In the genomic region with DNA sequence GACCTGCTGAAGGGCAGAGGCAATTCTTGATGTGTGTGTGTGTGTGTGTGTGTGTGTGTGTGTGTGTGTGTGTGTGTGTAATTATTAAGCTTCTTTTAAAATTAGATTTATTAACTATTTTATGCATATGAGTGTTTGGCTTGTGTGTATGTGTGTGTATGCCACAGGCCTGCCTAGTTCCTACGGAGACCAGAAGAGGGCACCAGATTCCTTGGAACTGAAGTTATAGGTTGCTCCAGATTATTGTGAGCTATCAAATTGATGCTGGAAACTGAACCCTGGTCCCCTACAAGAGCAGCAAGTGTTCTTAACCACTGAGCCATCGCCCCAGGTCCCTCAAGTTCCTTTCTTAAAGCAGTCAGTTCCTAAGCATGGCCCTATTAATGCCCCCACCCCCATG, we compare ENCODE assay signal across 11 mouse cellular contexts.
DNase-seq lines count a peak whose midpoint lies in the region; ATAC-seq and TF ChIP-seq lines count a peak whose summit lies in the region.
"Had no signal": no experiment of that assay in that cellular context is flagged by ENCODE, and none has a peak within 500 bp of the region (broad histone marks: within the 10 kb centered on the region; RNA-seq: fewer than 3 reads in every experiment).

No protein-coding gene starts in this region.

- no peak overlapping the region for H3K9ac ChIP-seq in heart, adult 2 months (ENCODE audit: low read depth, low read length)
- no peak overlapping the region for H3K9ac ChIP-seq in heart, embryonic 11.5 days (ENCODE audit: low read depth, low read length)
- H3K9ac ChIP-seq in liver, embryonic 11.5 days (ENCODE audit: low read depth, low read length) = no peak overlapping the region
- H3K9ac ChIP-seq in ES-E14 (ENCODE audit: insufficient read depth, low read depth, low read length, poor library complexity, severe bottlenecking) = no peak overlapping the region
- H3K9ac ChIP-seq: embryonic facial prominence, embryonic 15.5 days; hindbrain, embryonic 15.5 days had no signal

- 98% methylated on average over 2 of the region's 2 CpGs for WGBS in heart, adult 2 months
- WGBS in heart, embryonic 11.5 days (ENCODE audit: insufficient replicate concordance) = 92% methylated on average over 2 of the region's 2 CpGs
- WGBS in liver, embryonic 11.5 days = 80% methylated on average over 2 of the region's 2 CpGs

- ATAC-seq in heart, embryonic 11.5 days (replicated peaks; ENCODE audit: insufficient number of reproducible peaks, low FRiP score, low TSS enrichment) = no peak
- ATAC-seq in liver, embryonic 11.5 days (replicated peaks; ENCODE audit: low FRiP score) = no peak
- 0 out of 2 replicates have a peak, but pooled peaks have one; percentile 41 for ATAC-seq in erythroid progenitor cell, adult 5-6 weeks (replicated peaks; ENCODE audit: low FRiP score, poor library complexity, severe bottlenecking)

- intact Hi-C loops in heart, adult 2 months (cut with DNase I) = no loop called here

- in situ Hi-C loops in ES-E14 (cut with MboI; ENCODE audit: low sequenced_read_pairs in 2 of 2, unreplicated experiment in 2 of 2) = loop anchor here in 1 of 2 experiments (10.0 kb wide), 1 partner anchor 395 kb away; no protein-coding TSS in a partner anchor

- H3K36me3 ChIP-seq in heart, adult 2 months (ENCODE audit: control insufficient read depth, insufficient read depth, low read length) = no peaks in the 10 kb centered on the region
- no peaks in the 10 kb centered on the region for H3K36me3 ChIP-seq in heart, embryonic 11.5 days (ENCODE audit: control insufficient read depth, insufficient read depth, low read length)
- H3K36me3 ChIP-seq in liver, embryonic 11.5 days (ENCODE audit: control insufficient read depth, insufficient read depth, low read length) = no peaks in the 10 kb centered on the region
- no peaks in the 10 kb centered on the region for H3K36me3 ChIP-seq in ES-E14 (ENCODE audit: control insufficient read depth, insufficient read depth, low read length, poor library complexity, severe bottlenecking)
- H3K36me3 ChIP-seq: embryonic facial prominence, embryonic 15.5 days; hindbrain, embryonic 15.5 days had no signal

- H3K4me2 ChIP-seq in heart, embryonic 11.5 days = no peak overlapping the region
- no peak overlapping the region for H3K4me2 ChIP-seq in liver, embryonic 11.5 days
- H3K4me2 ChIP-seq: embryonic facial prominence, embryonic 15.5 days; hindbrain, embryonic 15.5 days had no signal

- no peaks in the 10 kb centered on the region for H3K79me2 ChIP-seq in heart, adult 2 months (replicated peaks; ENCODE audit: control insufficient read depth, insufficient read depth, low read length)

- no peak overlapping the region for H3K4me3 ChIP-seq in heart, adult 2 months
- no peak overlapping the region for H3K4me3 ChIP-seq in heart, embryonic 11.5 days (ENCODE audit: low read depth, low read length)
- no peak overlapping the region for H3K4me3 ChIP-seq in liver, embryonic 11.5 days (ENCODE audit: low read depth, low read length)
- no peak overlapping the region for H3K4me3 ChIP-seq in ES-E14 (ENCODE audit: insufficient read depth in 1 of 2, low read depth in 1 of 2, low read length in 2 of 2, poor library complexity in 1 of 2, severe bottlenecking in 1 of 2)
- H3K4me3 ChIP-seq: embryonic facial prominence, embryonic 15.5 days; hindbrain, embryonic 15.5 days had no signal

- H3K27me3 ChIP-seq in heart, adult 2 months (ENCODE audit: control insufficient read depth, insufficient read depth, low read length) = no peaks in the 10 kb centered on the region
- no peaks in the 10 kb centered on the region for H3K27me3 ChIP-seq in heart, embryonic 11.5 days (ENCODE audit: control insufficient read depth, insufficient read depth, low read length)
- no peaks in the 10 kb centered on the region for H3K27me3 ChIP-seq in liver, embryonic 11.5 days (replicated peaks; ENCODE audit: control insufficient read depth, insufficient read depth, low read length)
- H3K27me3 ChIP-seq: embryonic facial prominence, embryonic 15.5 days; hindbrain, embryonic 15.5 days had no signal

- peak; percentile 48 for TF ChIP-seq CTCF in heart, adult 2 months (IDR thresholded peaks at IDR 0.05)

- TF ChIP-seq POLR2A in heart, adult 2 months (IDR thresholded peaks at IDR 0.05; ENCODE audit: insufficient read depth, low read depth, low read length) = no peak

- H3K4me1 ChIP-seq in heart, adult 2 months (ENCODE audit: control insufficient read depth, insufficient read depth, low read length) = peaks cover 1% of the 10 kb centered on the region; the same call in 1 of the 2 replicates
- 0 out of 2 replicates have a peak, but pooled peaks cover 6% of the 10 kb centered on the region for H3K4me1 ChIP-seq in heart, embryonic 11.5 days (ENCODE audit: control insufficient read depth, insufficient read depth, low read length)
- peaks cover 28% of the 10 kb centered on the region for H3K4me1 ChIP-seq in liver, embryonic 11.5 days (replicated peaks; ENCODE audit: control insufficient read depth, insufficient read depth, low read length)
- H3K4me1 ChIP-seq in ES-E14 (ENCODE audit: control insufficient read depth in 2 of 2, insufficient read depth in 2 of 2, low read length in 2 of 2, poor library complexity in 1 of 2) = no peaks in the 10 kb centered on the region
- H3K4me1 ChIP-seq: embryonic facial prominence, embryonic 15.5 days had no signal

- DNase-seq in heart, adult 2 months = no peak
- DNase-seq in liver (peak; percentile 64), ES-E14 (ENCODE audit: low read depth, low spot score) (no peak)
- DNase-seq in liver, embryonic 11.5 days (ENCODE audit: low spot score) = no peak
- DNase-seq in frontal cortex, postnatal 10 days (ENCODE audit: low spot score in 2 of 2) = no peak
- no peak for DNase-seq in layer of hippocampus, postnatal 25 days (ENCODE audit: extremely low spot score in 1 of 2, low spot score in 1 of 2)
- DNase-seq: spleen, adult 18-20 months had no signal

- TF ChIP-seq EP300 in heart, adult 2 months (IDR thresholded peaks at IDR 0.05; ENCODE audit: insufficient read depth, low read depth, low read length) = no peak

- no peaks in the 10 kb centered on the region for H3K9me3 ChIP-seq in heart, embryonic 11.5 days (replicated peaks; ENCODE audit: control insufficient read depth, low read length)
- no peaks in the 10 kb centered on the region for H3K9me3 ChIP-seq in liver, embryonic 11.5 days (ENCODE audit: control insufficient read depth, low read length)
- no peaks in the 10 kb centered on the region for H3K9me3 ChIP-seq in ES-E14 (ENCODE audit: control insufficient read depth, insufficient read depth, low read depth, low read length)
- H3K9me3 ChIP-seq: embryonic facial prominence, embryonic 15.5 days; hindbrain, embryonic 15.5 days had no signal

- H3K27ac ChIP-seq in heart, adult 2 months = peak overlapping the region; percentile 58
- no peak overlapping the region for H3K27ac ChIP-seq in heart, embryonic 11.5 days (ENCODE audit: low read depth, low read length)
- no peak overlapping the region for H3K27ac ChIP-seq in liver, embryonic 11.5 days (ENCODE audit: low read depth, low read length)
- no peak overlapping the region for H3K27ac ChIP-seq in ES-E14 (ENCODE audit: insufficient read depth, low read depth, low read length, poor library complexity, severe bottlenecking)
- H3K27ac ChIP-seq: embryonic facial prominence, embryonic 15.5 days; hindbrain, embryonic 15.5 days had no signal

TF ChIP-seq in ES-E14, 5 proteins besides CTCF, POLR2A, EP300 and RAD21:
- no peak for TF ChIP-seq ZNF384 (IDR thresholded peaks at IDR 0.05; ENCODE audit: low read depth, low read length)
- TF ChIP-seq ZC3H11A (IDR thresholded peaks at IDR 0.05; ENCODE audit: borderline replicate concordance, low read depth, low read length) = peak; percentile 58; the same call in 1 of the 2 replicates
